Mouse (Mus musculus): ENCODE results near the gene Glyatl3. TPM values are rescaled to one million over a fixed set of nuclear protein-coding genes. Genes with fewer than 3 reads are reported as not detected.

Glyatl3 gene
- total RNA-seq, 2 experiments from 2014 or later: not detected

- DNase-seq: peak; percentile 16
Measured at GRCm38 (mm10) chr17:40855065-40855464, 59.1 kb downstream of the Glyatl3 start.

Other genes with a start within 250 kb of the Glyatl3 start
- not detected for gene Esp1, start 187.2 kb downstream of the Glyatl3 start, total RNA-seq (2021)
- not detected for gene Crisp2, start 107.3 kb downstream of the Glyatl3 start, total RNA-seq (2021)
- 1 to 10 TPM; 1.8 to 3.1 TPM for gene Rhag, start 103.2 kb downstream of the Glyatl3 start, total RNA-seq (2021)
- gene 9130008F23Rik, start 33.8 kb downstream of the Glyatl3 start, total RNA-seq (2021): 1 to 10 TPM; 1.6 to 1.7 TPM
- gene Mut, start 20.3 kb upstream of the Glyatl3 start, total RNA-seq (2021): 100 to 1,000 TPM; 132 to 140 TPM
- 1 to 10 TPM; 7.8 to 7.9 TPM for gene Cenpq, start 20.7 kb upstream of the Glyatl3 start, total RNA-seq (2021)

Measured in adrenal gland, postnatal 10 days (tissue).